Mouse (Mus musculus) embryo, embryonic 9.5 days (tissue): Measurements from ENCODE around the gene C130032M10Rik.

Experiments
- DNase-seq: peaks from one replicate; pipeline ENCODE4 v3.0.0-alpha.2; 2017; ENCODE audit errors: extremely low spot score

C130032M10Rik gene

DNA sequence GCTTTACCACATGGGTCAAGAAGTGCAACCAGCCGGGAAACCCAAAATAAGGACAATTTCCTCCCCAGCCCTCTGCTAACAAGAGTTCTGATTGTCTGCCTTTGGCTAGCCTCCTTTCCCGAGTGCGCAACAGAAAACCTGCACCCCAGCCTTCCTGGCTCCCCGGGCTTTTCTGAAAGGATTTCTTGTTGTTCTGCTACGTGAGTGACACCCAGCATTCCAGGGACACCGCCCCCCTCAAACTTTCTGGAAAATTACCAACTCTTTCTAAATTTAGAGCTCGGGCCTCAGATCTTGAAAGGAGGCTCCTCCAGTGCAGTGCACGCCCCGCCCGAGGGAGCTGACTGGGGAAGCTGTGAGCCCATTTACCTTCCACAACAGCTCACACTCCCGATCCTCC lies at the start of gene C130032M10Rik:
Gene C130032M10Rik, plus strand, starts transcription at position 334 of the 400 bp plus-strand sequence.
- no peak for DNase-seq

- DNase-seq = no peak
Observed at GRCm38 (mm10) chr9:114466871-114467270, 48.6 kb upstream of the C130032M10Rik start.

GRCm38 (mm10) chr9:114468217-114468616 lies 47.3 kb upstream of the C130032M10Rik start:
- no peak for DNase-seq

DNA sequence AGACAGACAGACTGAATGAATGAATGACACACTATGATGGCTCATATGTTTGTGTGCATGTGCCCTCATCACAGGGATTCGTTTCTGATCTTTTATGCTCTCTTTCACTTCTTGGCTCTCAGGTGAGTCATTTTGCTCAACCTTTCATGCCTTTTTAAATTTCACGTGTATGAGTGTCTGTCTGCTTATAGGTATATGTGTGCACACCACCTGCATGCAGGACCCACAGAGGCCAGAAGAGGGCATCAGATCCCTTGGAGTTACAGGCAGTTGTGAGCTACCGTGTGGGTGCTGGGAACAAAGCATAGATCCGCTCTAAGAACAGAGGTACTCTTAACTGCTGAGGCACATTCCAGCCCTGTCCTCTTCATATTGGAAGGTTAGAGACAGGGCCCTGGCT lies 46.8 kb upstream of the C130032M10Rik start:
- no peak for DNase-seq

- no peak for DNase-seq
Observed at GRCm38 (mm10) chr9:114471892-114472291, 43.6 kb upstream of the C130032M10Rik start.

DNA sequence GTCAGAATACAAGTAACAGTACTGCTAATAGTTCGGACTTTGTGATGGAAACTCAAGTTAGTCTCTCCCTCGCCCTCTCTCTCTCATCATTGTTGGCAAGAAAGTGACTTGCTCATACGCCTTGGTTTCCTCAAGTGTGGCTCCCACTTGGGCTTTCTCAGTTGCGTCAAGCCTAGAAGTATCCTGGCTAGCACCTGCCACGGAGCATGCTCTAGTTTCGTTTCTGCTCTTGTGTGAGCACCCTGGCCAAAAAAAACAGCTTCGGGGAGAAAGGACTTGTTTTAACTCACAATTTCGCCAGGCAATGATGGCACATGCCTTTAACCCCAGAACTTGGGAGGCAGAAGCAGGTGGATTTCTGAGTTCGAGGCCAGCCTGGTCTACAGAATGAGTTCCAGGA lies 38.5 kb upstream of the C130032M10Rik start:
- no peak for DNase-seq

DNA sequence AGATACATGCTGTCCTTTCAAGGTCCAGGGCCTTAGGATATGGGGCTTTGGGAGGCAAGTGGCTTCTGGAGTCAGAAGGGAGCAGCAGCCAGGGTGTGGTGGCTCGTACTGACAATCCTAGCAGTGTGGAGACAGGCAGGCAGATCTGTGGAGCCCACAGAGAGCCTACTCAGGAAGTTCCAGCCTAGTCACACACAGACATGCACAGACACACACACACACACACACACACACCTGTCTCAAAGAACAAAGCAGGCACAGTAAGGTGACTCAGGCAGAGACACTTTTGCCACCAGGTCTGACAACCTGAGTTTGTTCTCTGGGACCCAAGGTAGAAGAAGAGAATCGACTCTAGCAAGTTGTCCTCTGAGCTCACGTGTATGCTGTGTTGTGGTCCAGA lies 34.6 kb upstream of the C130032M10Rik start:
- DNase-seq = no peak

DNA sequence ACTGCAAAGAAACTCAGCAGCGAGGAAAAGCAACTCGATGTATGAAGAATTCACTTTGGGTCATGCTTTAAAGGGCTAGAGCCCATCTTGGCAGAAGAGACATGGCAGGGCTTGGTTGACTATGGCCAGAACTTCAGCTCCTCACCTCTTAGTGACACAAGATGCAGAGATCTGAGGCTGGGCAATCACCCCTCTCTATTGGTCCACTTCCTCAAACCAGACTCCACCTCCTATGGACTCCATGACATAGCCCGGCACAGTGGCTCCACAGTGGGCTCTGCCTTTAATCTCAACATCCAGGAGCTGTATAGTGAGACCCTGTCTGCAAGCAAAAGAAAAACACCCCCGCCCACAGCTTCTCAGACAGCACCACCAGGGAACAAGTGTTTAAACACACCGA lies 30.7 kb upstream of the C130032M10Rik start:
- no peak for DNase-seq

GRCm38 (mm10) chr9:114486808-114487207 lies 28.7 kb upstream of the C130032M10Rik start:
- no peak for DNase-seq

- no peak for DNase-seq
Observed at GRCm38 (mm10) chr9:114487481-114488258, 27.8 kb upstream of the C130032M10Rik start.

- DNase-seq = no peak
Observed at GRCm38 (mm10) chr9:114496469-114496868, 19.0 kb upstream of the C130032M10Rik start.

GRCm38 (mm10) chr9:114498218-114498617 lies 17.3 kb upstream of the C130032M10Rik start:
- peak; percentile 87 for DNase-seq

DNA sequence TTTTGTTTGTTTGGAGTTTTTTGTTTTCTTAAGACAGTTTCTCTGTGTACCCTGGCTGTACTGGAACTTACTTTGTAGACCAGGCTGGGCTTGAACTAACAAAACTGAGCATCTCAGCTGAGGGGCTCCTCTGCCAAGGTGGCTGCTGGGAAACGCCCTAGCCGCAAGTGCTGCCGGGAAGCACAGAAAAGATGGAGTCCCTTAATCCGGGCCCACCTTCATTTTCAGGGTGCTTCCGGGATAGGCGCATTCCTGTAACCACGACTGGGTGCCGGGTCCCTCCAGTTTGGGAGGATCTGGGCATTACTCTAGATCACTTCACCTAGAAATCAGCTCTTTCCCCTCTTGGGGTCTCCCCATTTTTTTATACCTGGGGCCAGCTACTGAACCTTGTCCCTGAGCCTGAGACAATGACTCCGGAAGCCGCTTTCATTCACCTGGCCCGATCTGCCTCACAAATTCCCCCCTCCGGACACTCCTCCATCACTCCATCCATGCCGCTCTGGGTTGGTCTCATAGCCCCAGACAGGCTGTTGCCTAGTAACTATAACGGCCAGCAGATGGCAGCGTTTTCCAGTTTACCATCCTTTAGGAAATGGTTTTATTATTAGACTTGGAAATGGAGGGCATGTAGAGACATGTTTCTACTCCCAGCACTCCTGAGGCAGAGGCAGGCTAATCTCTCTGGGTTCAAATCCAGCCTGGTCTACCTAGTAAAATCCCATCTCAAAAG lies 15.5 kb upstream of the C130032M10Rik start:
- peak; percentile 75 for DNase-seq

DNA sequence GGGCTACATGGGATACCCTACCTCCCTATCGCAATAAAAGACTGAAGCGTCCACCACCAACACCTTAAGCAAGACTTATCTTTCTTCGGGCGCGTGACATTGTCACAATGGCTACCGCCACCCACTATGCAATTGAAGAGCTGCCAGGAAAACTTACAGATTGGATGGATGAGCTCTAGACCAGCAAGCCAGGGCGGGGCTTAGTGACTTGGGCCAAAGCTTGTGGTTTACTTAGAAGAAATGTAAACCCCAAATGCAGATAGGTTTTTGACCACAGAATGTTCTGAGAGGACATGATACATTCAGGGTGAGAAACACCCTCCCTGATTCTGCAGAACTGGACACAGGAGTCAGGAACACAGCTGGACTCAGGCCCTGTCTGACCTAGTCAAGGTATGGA lies 14.4 kb upstream of the C130032M10Rik start:
- DNase-seq = no peak

- no peak for DNase-seq
Observed at GRCm38 (mm10) chr9:114501913-114502312, 13.6 kb upstream of the C130032M10Rik start.

GRCm38 (mm10) chr9:114502711-114503427 lies 12.6 kb upstream of the C130032M10Rik start:
- no peak for DNase-seq

DNA sequence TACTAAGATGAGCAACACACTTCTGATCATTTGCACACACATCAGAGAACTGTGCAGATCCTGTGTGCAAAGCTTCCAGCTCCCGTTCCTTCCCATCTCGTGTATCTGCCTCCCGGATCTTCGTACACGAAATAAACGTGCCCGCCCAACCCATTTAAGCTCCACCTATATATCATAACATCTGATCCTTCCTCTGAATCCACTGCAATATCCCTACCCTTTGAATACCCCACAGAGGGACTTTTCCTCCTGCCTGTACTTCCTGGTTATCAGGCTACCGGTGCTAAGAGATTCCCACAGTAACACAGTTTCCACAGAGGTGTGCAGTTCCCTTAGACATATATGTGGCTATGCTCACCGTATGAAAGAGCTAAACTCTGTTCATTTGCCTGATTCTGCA lies 10.7 kb upstream of the C130032M10Rik start, which contains the start of gene Ccr4:
Gene Ccr4, minus strand, starts transcription at position 101 of the 400 bp plus-strand sequence.
- no peak for DNase-seq

DNA sequence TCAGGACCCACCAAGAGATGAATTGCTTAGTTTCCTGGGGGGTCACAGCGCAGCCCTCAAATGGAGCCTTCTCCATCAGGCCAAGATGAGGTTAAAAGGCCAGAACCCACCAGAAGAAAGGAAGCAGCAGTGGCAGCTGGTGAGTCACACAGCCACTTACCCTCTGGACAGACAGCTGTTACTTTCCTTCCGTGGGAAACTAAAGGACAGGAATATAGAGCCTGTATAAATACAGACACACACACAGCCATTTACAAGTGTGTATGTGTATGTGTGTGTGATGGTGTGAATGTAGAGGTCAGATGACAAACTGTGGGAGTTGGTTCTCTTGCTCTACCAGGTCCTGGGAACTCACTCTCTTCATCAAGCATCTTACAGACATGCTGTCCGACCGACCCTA lies 8.9 kb upstream of the C130032M10Rik start:
- no peak for DNase-seq

GRCm38 (mm10) chr9:114507421-114507820 lies 8.1 kb upstream of the C130032M10Rik start:
- no peak for DNase-seq

DNA sequence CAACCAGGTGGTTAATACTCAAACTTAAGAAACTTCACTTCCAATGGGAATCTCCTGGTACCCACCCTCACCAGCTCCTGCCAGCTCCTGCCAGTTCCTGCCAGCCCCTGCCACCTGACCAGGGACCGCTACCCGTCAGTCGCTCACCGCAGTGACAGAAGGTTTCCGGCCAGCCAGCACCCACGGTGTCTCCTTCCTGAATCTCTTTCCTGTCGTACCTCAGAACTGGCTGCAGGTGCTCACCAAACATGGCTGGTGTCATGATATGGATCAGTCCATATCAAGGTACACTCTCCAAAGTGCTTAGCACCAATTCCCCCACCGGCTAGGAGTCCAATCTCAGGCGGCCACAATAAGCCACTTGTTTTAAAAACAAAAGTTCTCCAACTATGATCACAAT lies 5.7 kb upstream of the C130032M10Rik start:
- DNase-seq = no peak

DNA sequence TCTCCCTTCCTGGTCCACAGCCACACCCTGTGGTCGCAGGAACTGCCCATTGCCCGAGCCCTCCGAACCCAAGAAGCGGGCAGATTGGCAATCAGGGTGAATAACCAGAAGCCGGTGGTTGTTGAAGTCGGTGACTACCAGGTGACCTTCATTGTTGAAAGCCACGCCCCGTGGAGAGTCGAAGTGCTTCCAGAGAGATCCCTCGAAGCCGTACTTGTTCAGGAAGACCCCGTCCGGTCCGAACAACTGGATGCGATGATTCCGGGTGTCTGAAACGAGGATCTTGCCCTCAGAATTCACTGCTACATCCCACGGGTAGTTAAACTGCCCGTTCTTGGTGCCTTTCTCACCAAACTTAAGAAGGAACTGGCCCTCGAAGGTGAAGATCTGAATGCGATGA lies 2.7 kb upstream of the C130032M10Rik start:
- DNase-seq = no peak

DNA sequence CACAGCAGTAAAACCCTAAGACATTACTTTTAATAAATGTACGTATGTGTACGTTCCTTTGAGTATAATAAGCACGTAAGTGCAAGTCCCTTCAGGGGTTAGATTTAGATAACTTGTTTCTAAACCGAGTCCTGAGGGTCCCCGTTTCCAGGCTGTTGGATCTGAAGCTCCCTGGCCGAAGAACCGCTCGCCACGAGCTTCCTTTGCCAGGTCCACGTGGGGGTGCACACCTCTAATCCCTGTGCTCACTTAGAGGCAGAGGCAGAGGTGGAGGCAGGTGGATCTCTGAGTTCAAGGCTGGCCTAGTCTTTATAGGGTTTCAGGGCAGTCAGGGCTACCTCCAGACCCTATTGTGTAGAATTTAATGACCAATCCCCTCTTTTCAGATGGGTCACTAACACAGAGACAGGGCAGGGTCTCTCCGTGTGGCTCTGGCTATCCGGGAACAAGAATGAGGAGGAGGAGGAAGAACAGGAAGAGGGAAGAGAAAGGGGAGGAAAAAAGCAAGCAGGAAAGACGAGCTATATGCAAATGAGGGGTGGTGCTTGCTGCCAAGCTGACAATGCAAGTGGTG lies 2.5 kb downstream of the C130032M10Rik start:
- no peak for DNase-seq
